Mouse (Mus musculus) heart, postnatal 14 days (tissue): ENCODE data around the gene Tsga13. TPM values are rescaled to one million over a fixed set of nuclear protein-coding genes. Genes with fewer than 3 reads are reported as not detected.

Experiments used
- DNase-seq, 2 experiments: peaks; one replicate each; pipeline ENCODE4 v3.0.0; 2021 to 2022
- intact Hi-C: fragments of 180-260 bp; cut with DNase I; formaldehyde crosslinking; loops from one replicate; pipeline ENCODE4 v1.15.1; 2025
- total RNA-seq, 2 experiments: library from RNA; stranded (reverse); gene quantifications; 2 replicates each; pipeline ENCODE4 v1.2.3; 2021

The Tsga13 gene
- total RNA-seq, 2 experiments from 2014 or later = not detected

DNA sequence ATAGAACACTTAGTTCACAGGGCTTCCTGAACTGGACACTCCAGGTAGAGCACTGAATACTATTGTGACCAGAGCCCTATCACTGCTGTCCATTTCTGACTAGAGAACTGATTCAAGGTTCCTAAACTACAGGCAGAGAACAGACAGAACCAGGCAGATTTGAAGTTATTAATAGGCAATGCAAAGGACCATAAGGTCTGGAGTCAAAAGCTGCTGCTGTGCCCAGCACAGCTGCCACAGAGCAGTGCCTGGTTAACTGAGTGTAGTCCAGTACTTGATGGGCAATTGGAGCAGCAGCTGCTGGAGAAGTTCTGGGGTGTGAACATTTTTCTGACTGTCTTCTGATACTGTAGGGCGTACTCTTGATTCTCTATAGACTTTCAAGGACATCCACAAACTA is 48.9 kb downstream of the Tsga13 start:
- no peak for DNase-seq
- intact Hi-C loops = no loop called here

DNA sequence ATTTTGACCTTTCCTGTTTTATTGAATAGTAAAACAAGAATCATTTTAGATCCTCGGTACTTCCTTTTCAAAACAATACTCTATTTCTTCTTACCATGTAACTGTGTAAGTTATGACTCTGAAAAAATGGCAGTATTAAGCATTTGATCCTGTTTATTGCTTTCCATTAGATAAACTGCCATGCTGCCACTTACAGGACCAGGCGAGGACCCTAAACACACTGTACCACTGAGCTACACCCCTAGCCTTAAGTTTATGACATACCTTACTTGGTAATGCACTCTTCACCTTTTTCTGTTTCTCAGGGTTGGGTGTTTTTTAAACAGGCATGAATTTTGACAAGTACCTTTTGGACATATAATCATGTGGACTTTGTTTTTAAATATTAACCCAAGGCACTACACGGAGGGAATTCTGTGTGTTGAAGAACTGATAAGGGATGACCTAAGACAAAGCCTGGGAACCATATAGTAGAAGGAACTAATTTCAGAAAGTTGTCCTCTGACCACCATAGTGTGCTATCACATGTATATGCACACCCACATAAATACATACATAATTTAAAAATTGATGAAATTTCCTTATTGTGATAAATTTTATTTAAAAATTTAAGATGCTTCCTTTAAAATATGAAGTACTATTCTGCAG is 50.2 kb downstream of the Tsga13 start:
- DNase-seq = no peak
- intact Hi-C loops = no loop called here

DNA sequence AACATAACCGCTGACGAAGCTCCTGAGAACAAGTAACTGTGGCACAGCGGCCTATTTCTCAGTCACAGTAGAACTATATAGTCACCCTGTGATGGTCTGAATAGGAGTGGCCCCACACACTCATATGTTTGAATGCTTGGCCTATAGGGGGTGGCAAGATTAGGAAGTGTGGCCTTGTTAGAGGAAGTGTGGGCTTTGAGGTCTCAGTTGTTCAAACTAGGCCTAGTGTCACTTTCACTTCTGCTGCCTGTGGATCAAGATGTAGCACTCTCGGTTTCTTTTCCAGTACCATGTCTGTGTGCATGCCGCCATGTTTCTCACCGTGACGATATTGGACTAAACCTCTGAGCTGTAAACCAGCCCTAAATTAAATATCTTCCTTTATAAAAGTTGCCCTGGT is 59.4 kb downstream of the Tsga13 start:
- no peak for DNase-seq
- intact Hi-C loops = no loop called here

DNA sequence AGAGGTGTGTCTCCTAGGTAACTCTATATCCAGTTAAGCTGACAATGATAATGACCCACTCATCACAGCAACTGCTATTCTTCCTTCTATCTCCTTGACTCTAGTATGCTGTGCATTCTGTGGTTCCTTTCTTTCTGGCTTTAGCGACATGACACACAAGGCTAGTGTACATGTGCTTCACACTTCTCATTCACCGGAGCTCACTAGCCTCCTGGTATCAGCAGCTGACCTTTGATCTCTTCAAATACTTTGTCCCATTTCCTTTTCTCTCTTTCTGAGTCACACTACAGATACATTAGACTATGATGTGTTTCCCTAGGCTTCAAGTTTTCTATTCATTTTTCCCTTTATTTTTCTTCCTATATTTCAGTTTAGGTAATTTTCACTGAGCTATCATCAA is 60.2 kb downstream of the Tsga13 start:
- intact Hi-C loops = no loop called here
- no peak for DNase-seq

DNA sequence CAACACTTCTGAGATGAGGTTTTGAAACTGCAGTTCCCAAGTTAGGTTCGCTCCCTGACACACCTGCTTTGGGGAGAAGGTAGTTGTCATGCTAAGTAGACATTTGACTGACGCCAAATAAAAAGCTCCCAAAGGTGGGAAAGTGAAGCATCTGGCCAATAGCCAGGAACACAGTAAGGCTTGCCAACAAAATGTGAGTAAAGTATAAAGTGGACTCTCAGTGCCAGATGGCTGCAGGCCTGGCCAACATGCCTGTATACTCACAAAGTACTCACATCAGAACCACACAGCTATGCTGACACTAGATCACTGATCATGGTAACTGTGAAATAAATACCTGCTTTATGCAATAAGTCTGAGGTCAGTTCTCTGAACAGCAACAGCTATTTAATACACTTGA is 65.6 kb downstream of the Tsga13 start:
- intact Hi-C loops = no loop called here
- DNase-seq = peak; percentile 4 to 15

Other genes with a start within 250 kb of the Tsga13 start
- gene Cep41, start 221.8 kb downstream of the Tsga13 start, total RNA-seq = 1 to 10 TPM; 2.9 to 3.1 TPM
- gene Mest, start 192.0 kb downstream of the Tsga13 start, total RNA-seq = 10 to 100 TPM; 51.2 to 65.0 TPM
- 10 to 100 TPM; 40.3 to 45.7 TPM for gene Copg2, start 18.8 kb downstream of the Tsga13 start, total RNA-seq
- under 1 TPM; 0.19 to 0.22 TPM for gene Klf14, start 43.5 kb upstream of the Tsga13 start, total RNA-seq